Mouse (Mus musculus) naive thymus-derived CD4-positive, alpha-beta T cell, adult 5 months (primary cell): ENCODE measurements around the gene Cage1. TPM values are rescaled to one million over a fixed set of nuclear protein-coding genes. Genes with fewer than 3 reads are reported as not detected.

Experiments used
- polyA plus RNA-seq: library from polyadenylated mRNA; unstranded; fragments of 100-300 nt; shearing (Covaris generic); gene quantifications from one replicate; pipeline ENCODE4 v1.2.1, GENCODE M21; 2017

The Cage1 gene
- 1.2 TPM for polyA plus RNA-seq

DNA sequence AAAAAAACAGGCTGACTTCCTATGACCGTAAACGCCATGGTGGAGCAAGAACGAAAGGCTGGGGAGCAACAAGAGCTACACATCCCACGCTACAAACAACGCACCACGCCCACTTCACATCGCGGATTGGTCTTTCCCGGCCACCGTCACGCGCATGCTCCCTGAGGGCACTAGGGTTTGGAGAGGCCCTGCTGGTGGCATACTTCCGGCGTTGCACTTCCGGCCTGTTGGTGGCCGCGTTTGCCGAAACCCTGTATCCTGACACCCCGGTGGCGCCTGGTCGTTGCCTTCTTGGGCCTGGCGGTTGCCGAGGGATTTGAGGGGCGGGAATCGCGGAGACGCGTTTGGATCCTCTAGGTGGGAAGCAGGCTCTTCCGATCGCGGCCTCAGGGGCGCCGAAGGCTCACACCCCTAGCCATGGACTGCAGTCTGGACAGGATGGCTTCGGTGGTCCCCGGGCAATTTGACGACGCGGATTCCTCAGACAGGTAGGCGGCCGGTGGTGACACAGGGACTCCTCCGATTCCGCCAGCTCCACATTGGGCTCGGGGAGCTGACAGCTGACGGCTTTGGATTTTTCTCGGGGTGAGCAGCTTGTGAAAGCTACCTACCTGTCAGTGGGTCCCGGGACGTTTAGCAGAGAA lies at the start of gene Cage1:
Gene Cage1 (minus strand): TSS at position 26 of the 644 bp plus-strand sequence.

DNA sequence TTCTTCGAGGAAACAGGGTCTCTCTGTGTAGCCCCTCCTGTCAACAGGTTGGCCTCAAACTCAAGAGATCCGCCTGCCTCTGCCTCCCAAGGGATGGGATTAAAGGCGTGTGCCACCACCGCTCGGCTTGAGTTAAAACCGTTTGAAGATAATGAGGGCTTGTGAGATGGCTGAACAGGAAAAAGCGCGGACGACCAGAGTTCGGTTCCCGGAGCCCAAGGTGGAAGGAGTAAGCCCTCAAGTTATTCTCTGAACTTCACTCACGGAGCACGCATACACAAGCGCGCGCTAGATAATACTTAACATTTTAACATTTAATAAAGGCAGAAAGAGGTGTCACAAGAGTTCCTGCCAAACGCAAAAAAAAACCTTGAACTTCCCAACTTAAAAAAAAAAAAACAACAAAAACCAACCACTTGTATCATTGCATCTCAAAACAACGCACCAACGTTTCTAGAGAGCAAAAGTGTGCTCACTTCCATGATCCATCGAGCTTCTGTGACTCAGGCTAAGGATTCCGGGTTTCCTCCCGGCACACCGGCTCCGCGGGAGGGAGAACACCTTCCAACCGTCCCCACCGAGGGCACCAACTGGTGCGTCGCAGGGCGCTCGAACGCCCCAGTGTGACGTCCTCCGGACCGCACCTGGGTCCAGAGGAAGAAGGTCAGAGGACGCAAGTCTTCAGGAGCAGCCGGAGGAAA lies 376 bp downstream of the Cage1 start, which contains the start of gene Riok1:
Gene Riok1 (plus strand): TSS at position 653 of the 701 bp plus-strand sequence.

DNA sequence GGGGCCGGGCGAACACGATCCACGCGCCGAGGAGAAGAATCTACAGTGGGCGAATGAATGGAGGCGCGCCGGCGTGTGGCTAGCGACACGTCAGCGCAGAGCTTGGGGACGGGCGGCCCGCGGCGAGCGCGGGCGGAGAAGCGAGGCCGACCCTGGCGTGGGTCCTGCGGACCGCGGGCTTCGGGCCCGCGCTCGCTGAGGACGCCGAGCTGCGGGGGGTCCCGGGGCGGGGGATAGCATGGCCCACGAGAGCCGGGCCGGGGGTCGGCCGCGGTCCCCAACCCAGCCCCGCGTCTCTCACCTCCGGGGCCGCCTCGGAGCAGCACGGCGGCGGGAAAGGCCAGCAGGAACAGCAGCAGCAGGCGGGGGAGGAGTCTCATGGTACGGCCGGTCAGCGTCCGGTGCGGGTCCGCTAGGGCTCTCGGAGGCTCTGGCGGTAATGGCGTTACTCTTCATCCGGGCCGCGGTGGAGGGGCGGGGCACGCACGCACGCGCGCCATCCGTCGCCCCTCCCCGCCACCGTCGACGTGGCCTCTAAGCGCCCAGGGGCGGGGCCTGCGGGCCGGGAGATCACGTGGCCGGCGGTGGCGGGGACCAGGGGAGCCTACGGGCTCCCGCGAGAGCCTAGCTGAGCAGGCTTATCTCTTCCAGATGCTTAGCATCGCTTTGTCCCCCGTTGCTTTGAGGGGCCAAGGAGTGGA lies 43.0 kb downstream of the Cage1 start, which contains the start of gene Ssr1:
Gene Ssr1 (minus strand): TSS at position 514 of the 701 bp plus-strand sequence.

Other genes starting within 250 kb of the Cage1 start
- 60.6 TPM for gene Ssr1, start 42.9 kb downstream of the Cage1 start, polyA plus RNA-seq
- 150 TPM for gene Riok1, start 74 bp downstream of the Cage1 start, polyA plus RNA-seq
- gene Dsp, start 114.2 kb upstream of the Cage1 start, polyA plus RNA-seq, result not detected
- 86.3 TPM for gene Snrnp48, start 167.9 kb upstream of the Cage1 start, polyA plus RNA-seq